8 mouse cellular contexts compared by ENCODE assay signal in the genomic region with DNA sequence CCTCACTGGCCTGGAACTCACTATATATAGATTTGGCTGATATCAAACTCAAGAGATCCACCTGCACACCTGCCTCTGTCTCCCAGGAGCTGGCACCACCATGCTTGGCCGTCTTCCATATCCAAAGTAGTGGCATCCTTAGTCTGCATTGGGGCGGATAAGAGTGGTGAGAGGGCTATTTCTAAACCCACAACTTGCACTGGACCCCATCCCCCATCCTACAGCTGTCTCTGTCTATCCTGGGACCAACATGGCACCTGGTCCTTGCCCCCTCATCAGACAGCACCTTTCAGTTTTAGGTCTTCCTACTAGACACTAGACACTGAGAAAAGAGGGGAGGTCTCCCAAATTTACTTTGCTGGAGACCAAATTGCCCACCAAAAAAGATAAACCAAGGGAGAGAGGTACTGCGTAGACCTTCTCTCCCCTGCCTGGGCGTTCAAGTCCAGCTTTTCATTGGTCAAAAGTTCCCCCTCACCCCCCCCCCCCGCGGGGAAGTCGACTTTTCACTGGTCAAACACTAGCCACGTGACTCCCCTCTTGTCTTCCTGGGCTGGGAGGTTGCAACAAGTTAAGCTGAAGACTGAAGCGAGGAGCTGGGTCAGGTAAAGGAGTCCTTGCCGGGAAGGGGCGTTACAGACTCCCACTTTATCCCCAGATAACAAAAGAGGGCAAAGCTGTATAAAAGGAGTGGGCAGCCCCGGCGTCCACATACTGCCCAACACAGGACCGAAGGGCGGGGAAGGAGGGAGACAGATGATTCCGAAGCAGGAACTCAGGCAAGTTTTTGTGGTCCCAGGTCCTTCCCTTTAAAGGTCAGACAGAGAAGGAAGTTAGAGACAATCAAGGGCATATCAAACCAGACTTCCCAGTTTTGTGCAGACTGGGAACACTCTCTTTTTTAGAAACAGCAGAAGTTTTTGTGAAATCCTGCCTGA. TPM values are rescaled to one million over a fixed set of nuclear protein-coding genes. Genes with fewer than 3 reads are reported as not detected.
DNase-seq lines count a peak whose midpoint lies in the region; ATAC-seq and TF ChIP-seq lines count a peak whose summit lies in the region.

A gene (plus strand): TSS at position 531 of the 938 bp plus-strand sequence.

- H3K27ac ChIP-seq in forebrain, postnatal 0 days (ENCODE audit: low read depth, low read length): no peak within 1 kb of the TSS
- H3K27ac ChIP-seq in hindbrain, embryonic 12.5 days: no peak within 1 kb of the TSS

- no peaks in the 10 kb centered on the region for H3K9me3 ChIP-seq in forebrain, postnatal 0 days (ENCODE audit: low read length)
- no peaks in the 10 kb centered on the region for H3K9me3 ChIP-seq in hindbrain, embryonic 12.5 days (replicated peaks)

- peak; percentile 50 for ATAC-seq in forebrain, postnatal 0 days
- ATAC-seq in hindbrain, embryonic 12.5 days (ENCODE audit: low FRiP score): peak; percentile 57

- H3K4me1 ChIP-seq in forebrain, postnatal 0 days (ENCODE audit: insufficient read depth): peaks cover 2% of the 10 kb centered on the region
- peaks cover 25% of the 10 kb centered on the region for H3K4me1 ChIP-seq in hindbrain, embryonic 12.5 days

- H3K4me2 ChIP-seq in forebrain, postnatal 0 days (ENCODE audit: low read depth): peak within 1 kb of the TSS; percentile 35
- peak within 1 kb of the TSS; percentile 54 for H3K4me2 ChIP-seq in hindbrain, embryonic 12.5 days (replicated peaks)

- H3K27me3 ChIP-seq in forebrain, postnatal 0 days (ENCODE audit: insufficient read depth, low read length): no peaks in the 10 kb centered on the region
- no peaks in the 10 kb centered on the region for H3K27me3 ChIP-seq in hindbrain, embryonic 12.5 days

- DNase-seq in CD8-positive naive resting alpha-beta T cell, adult 2 months (ENCODE audit: low read depth in 2 of 2, low spot score in 2 of 2): peak; percentile 28 to 54
- peak; percentile 67 for DNase-seq in adrenal gland, postnatal 25 days
- no peak for DNase-seq in forebrain, postnatal 0 days
- DNase-seq in layer of hippocampus, postnatal 25 days (ENCODE audit: extremely low spot score in 1 of 2, low spot score in 1 of 2): no peak
- peak; percentile 74 to 76 for DNase-seq in lung, postnatal 4 days
- DNase-seq in skeletal muscle tissue, adult 2 months (ENCODE audit: low read depth, low spot score): peak; percentile 90
- no peak for DNase-seq in c-Kit-positive CD71-positive TER-119-positive erythroid progenitor cells, embryonic 14.5 days (ENCODE audit: low spot score)

- TF ChIP-seq CTCF in forebrain, postnatal 0 days (IDR thresholded peaks at IDR 0.05; ENCODE audit: low read depth): no peak

- H3K36me3 ChIP-seq in forebrain, postnatal 0 days (ENCODE audit: insufficient read depth): peaks cover 24% of the 10 kb centered on the region
- H3K36me3 ChIP-seq in hindbrain, embryonic 12.5 days: peaks cover 30% of the 10 kb centered on the region

- peak within 1 kb of the TSS; percentile 23 for H3K4me3 ChIP-seq in forebrain, postnatal 0 days (ENCODE audit: low read depth, low read length)
- peak within 1 kb of the TSS; percentile 35 for H3K4me3 ChIP-seq in hindbrain, embryonic 12.5 days

- WGBS in forebrain, postnatal 0 days: 4% methylated on average over 16 of the region's 16 CpGs
- WGBS in hindbrain, embryonic 12.5 days: 4% methylated on average over 16 of the region's 16 CpGs

- peak within 1 kb of the TSS; percentile 39; the same call in 1 of the 2 replicates for H3K9ac ChIP-seq in forebrain, postnatal 0 days
- H3K9ac ChIP-seq in hindbrain, embryonic 12.5 days: peak within 1 kb of the TSS; percentile 13

RNA-seq across cellular contexts. Expression of the gene that starts here (rescaled TPM):
- 37.9 and 51.1 TPM in 2 replicates for total RNA-seq in adrenal gland, postnatal 25 days (2021)
- total RNA-seq in forebrain, postnatal 0 days (2014; rRNA removed): 16.9 and 21.6 TPM in 2 replicates
- 16.9 and 27.8 TPM in 2 replicates for polyA plus RNA-seq in forebrain, postnatal 0 days (2015; fragmentation: Nextera tagmentation; extraction: Ambion mirVana)
- 25.3 and 26.2 TPM in 2 replicates for polyA plus RNA-seq in hindbrain, embryonic 12.5 days (2016; fragmentation: Nextera tagmentation; extraction: Ambion mirVana)
- 10 to 100 TPM; 40.0 to 46.4 TPM for total RNA-seq in layer of hippocampus, postnatal 25 days (2021)

Comparison
In these comparisons a context has a peak if more than half of its experiments do, and no peak if none do; other contexts are left out.
1. DNase-seq: peak in CD8-positive naive resting alpha-beta T cell, adult 2 months (2 of 2), adrenal gland, postnatal 25 days (single experiment), lung, postnatal 4 days (2 of 2) and skeletal muscle tissue, adult 2 months (single experiment); none in forebrain, postnatal 0 days (single experiment), layer of hippocampus, postnatal 25 days (0 of 2) and c-Kit-positive CD71-positive TER-119-positive erythroid progenitor cells, embryonic 14.5 days (single experiment).